Mouse (Mus musculus) lung, adult 10 weeks (tissue): ENCODE data around the gene Tspear. TPM values are rescaled to one million over a fixed set of nuclear protein-coding genes. Genes with fewer than 3 reads are reported as not detected.

Source experiments
- polyA plus RNA-seq: library from polyadenylated mRNA; stranded (reverse); fragments of 350-450 nt; fragmentation: Illumina TruSeq; extraction: RNeasy Lipid Tissue Mini Kit (QIAGEN cat#74804); gene quantifications from one replicate; pipeline ENCODE4 v1.2.3, GENCODE M21; 2014; ENCODE audit warnings: low read depth, low replicate concordance; ENCODE audit not compliant: insufficient read depth

The Tspear gene
- polyA plus RNA-seq, 1 experiment from 2014 or later, result not detected

DNA sequence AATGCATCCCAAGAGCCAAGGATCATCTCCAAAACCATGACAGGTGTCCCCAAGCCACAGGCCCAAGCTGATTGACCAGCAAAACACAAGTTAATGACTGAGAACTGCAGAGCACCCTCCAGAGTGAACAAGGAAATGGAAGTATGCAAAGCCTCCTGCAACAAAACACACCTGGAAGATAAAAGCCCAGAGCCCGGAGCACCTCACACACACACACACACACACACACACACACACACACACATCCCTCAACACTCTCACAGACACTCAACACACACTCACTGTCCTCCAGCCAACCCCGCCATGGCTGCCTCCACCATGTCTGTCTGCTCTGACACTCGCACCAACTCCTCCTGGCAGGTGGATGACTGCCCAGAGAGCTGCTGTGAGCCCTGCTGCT is 160.1 kb downstream of the Tspear start, which contains the start of gene Gm36176:
Gene Gm36176 (plus strand): TSS at position 301 of the 400 bp plus-strand sequence.

DNA sequence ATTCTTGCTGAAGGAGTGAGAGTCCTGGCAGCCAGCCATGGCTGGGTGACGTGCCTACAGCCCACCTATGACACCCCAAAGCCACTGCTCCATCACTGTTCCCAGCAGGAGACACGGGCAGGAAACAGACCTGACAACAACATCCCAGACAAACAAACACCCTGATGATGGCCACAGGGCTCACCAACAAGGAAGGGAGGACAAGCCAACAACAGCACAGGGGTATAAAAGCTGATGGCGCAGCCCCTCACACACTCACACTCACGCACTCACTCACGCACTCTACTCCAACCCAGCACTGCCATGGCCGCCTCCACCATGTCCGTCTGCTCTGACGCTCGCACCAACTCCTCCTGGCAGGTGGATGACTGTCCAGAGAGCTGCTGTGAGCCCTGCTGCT is 166.2 kb downstream of the Tspear start, which contains the start of gene Gm10318:
Gene Gm10318 (plus strand): TSS at position 301 of the 400 bp plus-strand sequence.

DNA sequence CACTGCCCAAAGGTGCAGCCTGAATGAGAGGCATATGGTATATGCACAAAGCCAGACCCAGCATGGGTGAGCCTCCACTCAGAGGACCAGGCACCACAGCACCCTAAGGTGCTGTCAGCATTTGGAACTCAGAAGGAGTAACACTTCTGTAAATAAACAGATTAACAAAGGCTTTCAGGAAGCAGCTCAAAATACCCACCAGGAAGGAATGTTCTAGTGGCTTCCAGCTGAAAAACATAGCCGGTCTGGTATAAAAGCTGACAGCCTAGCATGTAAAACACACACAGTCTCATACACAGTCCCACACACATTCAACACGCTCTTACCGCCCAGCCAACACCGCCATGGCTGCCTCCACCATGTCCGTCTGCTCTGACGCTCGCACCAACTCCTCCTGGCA is 175.3 kb downstream of the Tspear start, which contains the start of gene Gm3285:
Gene Gm3285 (plus strand): TSS at position 301 of the 400 bp plus-strand sequence.

DNA sequence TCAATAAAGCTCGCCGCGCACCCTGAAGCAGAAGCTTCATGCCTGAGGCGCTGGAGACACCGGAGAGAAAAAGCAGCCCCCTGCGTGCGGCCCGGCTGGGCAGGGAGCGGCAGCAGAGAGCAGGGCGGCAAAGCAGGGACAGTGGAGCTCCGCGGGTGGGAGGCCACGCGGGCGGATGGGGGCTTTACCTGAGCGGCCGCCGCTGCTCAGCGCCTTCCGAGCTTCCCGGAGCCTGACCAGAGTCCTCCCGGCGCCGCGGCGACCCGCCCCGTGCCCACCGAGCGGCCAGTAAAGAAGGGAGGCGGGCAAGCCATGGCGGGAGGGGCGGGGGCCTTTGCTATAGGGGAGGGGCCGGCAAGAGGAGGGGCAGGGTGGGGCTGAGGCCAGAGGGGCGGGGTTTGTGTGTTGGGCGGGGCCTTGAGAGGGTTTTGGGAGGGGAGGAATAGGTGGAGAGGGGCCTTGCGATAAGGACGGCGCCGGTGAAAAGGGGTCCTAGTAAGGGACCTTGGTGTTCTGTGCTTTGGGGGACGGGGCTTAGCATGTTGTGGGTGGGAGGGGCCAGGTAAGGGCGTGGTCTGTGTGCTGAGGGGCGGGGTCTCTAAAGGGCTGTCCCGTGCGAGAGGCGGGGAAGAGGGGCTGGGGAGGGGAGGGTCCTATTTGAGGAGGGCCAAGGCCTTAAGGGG is 216.0 kb downstream of the Tspear start, which contains the start of gene Lrrc3:
Gene Lrrc3 (minus strand): TSS at position 326 of the 683 bp plus-strand sequence.

Other genes with a start within 250 kb of the Tspear start
- 16.8 TPM for gene Fam207a, start 170.8 kb upstream of the Tspear start, polyA plus RNA-seq
- gene Itgb2, start 156.3 kb upstream of the Tspear start, polyA plus RNA-seq, result 40.3 TPM
- gene Pttg1ip, start 104.8 kb upstream of the Tspear start, polyA plus RNA-seq, result 165 TPM
- gene Sumo3, start 80.5 kb upstream of the Tspear start, polyA plus RNA-seq, result 119 TPM
- gene Gm49325, start 80.4 kb upstream of the Tspear start, polyA plus RNA-seq, result 1.5 TPM
- 44.6 TPM for gene Ube2g2, start 64.3 kb upstream of the Tspear start, polyA plus RNA-seq
- not detected for gene Gm19402, start 4.2 kb downstream of the Tspear start, polyA plus RNA-seq
- gene Gm9508, start 10.7 kb downstream of the Tspear start, polyA plus RNA-seq, result not detected
- not detected for gene Gm10272, start 20.1 kb downstream of the Tspear start, polyA plus RNA-seq
- gene Gm10024, start 24.9 kb downstream of the Tspear start, polyA plus RNA-seq, result not detected
- gene Gm10142, start 29.2 kb downstream of the Tspear start, polyA plus RNA-seq, result not detected
- gene Krtap12-1, start 34.0 kb downstream of the Tspear start, polyA plus RNA-seq, result not detected
- not detected for gene Gm10100, start 39.9 kb downstream of the Tspear start, polyA plus RNA-seq
- not detected for gene Gm18596, start 56.1 kb downstream of the Tspear start, polyA plus RNA-seq
- not detected for gene Gm9736, start 64.8 kb downstream of the Tspear start, polyA plus RNA-seq
- gene Gm3233, start 73.1 kb downstream of the Tspear start, polyA plus RNA-seq, result not detected
- not detected for gene Gm3238, start 84.8 kb downstream of the Tspear start, polyA plus RNA-seq
- gene Gm7138, start 90.4 kb downstream of the Tspear start, polyA plus RNA-seq, result not detected
- gene Gm3250, start 96.0 kb downstream of the Tspear start, polyA plus RNA-seq, result not detected
- gene Gm7137, start 101.6 kb downstream of the Tspear start, polyA plus RNA-seq, result not detected
- gene Gm9639, start 108.5 kb downstream of the Tspear start, polyA plus RNA-seq, result not detected
- gene Gm19668, start 112.6 kb downstream of the Tspear start, polyA plus RNA-seq, result not detected
- gene Gm9507, start 125.3 kb downstream of the Tspear start, polyA plus RNA-seq, result not detected
- not detected for gene Gm2696, start 128.1 kb downstream of the Tspear start, polyA plus RNA-seq
- gene Krtap10-4, start 140.5 kb downstream of the Tspear start, polyA plus RNA-seq, result not detected
- gene Krtap10-10, start 149.4 kb downstream of the Tspear start, polyA plus RNA-seq, result not detected
- not detected for gene Gm36176, start 160.2 kb downstream of the Tspear start, polyA plus RNA-seq
- gene Gm10318, start 166.3 kb downstream of the Tspear start, polyA plus RNA-seq, result not detected
- not detected for gene Gm3285, start 175.4 kb downstream of the Tspear start, polyA plus RNA-seq
- 0.40 TPM for gene Lrrc3, start 216.0 kb downstream of the Tspear start, polyA plus RNA-seq